Mouse (Mus musculus): ENCODE data around the gene Ace.

The Ace gene

DNA sequence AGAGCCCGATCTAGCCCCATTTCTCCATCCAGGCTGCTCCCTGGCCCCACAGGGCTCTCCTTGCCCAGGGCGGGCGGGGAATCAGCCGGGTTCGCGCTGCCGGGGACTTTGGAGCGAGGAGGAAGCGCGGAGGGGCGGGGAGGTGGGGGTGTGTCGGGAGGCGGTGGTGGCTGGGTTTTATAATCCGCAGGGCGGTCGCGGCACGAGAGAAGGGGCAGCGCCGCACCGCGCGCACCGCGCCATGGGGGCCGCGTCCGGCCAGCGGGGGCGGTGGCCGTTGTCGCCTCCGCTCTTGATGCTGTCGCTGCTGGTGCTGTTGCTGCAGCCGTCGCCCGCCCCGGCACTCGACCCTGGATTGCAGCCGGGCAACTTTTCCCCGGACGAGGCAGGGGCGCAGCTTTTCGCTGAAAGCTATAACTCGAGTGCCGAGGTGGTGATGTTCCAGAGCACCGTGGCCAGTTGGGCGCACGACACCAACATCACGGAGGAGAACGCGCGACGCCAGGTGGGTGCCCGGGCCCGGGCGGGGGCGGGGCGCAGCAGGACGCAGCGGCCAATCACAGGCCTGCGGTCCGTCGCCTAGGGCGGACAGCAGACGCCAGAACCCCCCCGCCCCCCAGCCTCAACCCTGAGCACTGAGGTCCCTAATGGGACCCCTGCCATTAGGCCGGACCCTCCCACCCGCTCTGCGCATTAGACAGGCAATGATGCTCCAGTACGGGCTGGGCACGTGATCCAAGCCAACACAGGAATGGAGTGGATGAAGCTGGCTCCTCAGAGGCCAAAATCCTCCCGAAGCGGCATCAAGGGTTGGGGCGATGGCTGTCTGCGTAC, at the start of gene Ace:
TSS of gene Ace (plus strand) at position 205 of the 834 bp plus-strand sequence.
- peak; percentile 55 for DNase-seq (ENCODE audit: low spot score)

DNA sequence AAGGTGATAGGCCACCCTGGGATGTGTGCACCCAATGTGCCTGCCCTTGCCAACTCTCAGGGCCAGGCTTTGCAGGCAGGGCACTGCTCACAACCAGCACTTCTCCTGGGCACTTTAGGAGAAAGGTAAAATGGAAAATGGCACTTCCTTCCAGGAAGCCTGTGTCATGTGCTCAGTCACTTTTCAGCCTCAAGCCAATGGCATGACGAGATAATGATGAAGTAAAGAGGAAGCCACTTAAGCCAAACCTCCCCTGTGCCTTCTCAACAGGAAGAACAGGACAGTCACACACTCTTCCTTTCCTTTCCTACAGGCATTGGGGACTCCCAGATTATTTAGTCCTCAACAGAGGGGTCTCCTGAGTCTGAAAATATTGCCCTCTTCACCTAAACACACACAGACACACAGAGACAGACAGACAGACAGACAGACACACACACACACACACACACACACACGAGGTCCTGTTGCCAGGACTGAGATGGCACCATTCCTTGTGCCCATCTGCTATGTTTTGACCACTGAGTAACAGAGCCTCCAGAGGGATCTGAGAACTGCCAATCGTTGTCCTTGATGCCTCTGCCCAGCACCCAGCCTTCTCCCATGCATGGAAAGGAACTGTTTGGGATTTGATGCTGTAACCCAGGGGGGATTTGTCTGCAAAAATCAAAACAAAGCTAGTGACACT, 47.5 kb upstream of the Ace start:
- no peak for DNase-seq (ENCODE audit: low spot score)

GRCm38 (mm10) chr11:105920836-105921235, 46.9 kb upstream of the Ace start:
- no peak for DNase-seq (ENCODE audit: low spot score)

DNA sequence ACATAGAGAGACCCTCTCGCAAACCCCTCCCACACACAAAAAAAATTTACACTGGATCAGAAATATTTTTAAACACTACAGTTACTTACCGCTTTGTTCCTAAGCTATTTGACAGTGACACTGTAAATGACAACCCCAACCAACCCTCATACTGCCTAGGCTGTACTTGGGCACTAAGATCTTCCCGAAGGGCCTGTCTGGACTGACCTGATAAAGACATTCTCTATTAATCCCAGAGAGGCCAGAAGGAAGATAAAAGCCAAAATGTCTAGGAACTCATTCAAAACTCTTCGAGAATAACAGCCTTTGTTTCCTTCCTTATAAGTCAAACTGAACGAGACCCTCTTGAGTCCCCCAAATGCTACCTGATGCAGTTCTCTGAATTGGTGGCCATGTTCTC, 46.5 kb upstream of the Ace start:
- DNase-seq (ENCODE audit: low spot score), result no peak

DNA sequence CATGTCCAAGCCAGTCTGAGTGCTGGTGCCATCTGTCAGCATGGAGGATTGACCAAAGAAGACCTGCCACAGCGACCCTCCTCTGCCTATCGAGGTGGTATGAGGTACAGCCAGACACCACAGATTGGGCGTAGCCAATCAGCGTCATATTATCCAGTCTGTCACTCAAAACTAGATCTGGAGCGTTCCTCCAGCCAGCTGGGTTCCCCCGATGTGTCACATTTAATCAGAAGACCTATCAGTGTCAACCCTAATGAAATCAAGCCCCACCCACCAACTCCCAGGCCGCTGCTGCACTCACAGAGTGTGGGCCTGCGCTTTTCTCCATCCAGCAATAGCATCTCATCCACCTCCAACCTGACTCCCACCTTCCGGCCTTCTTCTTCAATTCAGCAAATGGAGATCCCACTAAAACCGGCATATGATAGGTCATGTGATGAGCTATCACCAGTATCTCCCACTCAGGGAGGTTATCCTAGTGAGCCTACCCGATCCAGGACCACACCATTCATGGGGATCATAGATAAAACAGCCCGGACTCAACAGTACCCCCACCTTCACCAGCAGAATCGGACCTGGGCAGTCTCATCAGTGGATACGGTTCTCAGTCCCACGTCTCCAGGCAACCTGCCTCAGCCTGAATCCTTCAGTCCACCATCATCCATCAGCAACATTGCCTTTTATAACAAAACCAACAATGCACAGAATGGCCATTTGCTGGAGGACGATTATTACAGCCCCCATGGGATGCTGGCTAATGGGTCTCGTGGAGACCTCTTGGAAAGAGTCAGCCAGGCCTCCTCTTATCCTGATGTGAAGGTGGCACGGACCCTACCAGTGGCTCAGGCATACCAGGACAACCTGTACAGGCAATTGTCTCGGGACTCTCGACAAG, 44.7 kb upstream of the Ace start:
- no peak for DNase-seq (ENCODE audit: low spot score)

GRCm38 (mm10) chr11:105927065-105928030, 40.4 kb upstream of the Ace start:
- peak; percentile 89 for DNase-seq (ENCODE audit: low spot score)

GRCm38 (mm10) chr11:105928171-105928570, 39.6 kb upstream of the Ace start:
- no peak for DNase-seq (ENCODE audit: low spot score)

DNA sequence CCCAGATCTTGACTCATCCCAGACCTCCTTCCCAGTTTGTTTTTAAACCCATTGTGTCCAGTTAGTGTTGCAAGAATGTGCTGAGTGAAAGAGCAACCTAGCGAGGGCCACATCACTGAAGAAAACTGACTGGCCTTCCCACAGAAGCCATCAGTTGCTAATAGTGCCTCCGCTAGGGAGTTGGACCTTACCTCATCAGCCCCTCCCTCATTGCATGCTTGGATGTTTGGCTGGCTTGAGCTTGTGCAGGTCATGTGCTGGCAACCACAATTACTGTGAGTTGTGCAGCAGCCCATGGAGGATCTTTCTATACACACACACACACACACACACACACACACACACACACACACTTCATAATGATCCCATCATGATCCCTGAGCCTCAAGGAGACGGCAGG, 36.4 kb upstream of the Ace start:
- DNase-seq (ENCODE audit: low spot score), result no peak

DNA sequence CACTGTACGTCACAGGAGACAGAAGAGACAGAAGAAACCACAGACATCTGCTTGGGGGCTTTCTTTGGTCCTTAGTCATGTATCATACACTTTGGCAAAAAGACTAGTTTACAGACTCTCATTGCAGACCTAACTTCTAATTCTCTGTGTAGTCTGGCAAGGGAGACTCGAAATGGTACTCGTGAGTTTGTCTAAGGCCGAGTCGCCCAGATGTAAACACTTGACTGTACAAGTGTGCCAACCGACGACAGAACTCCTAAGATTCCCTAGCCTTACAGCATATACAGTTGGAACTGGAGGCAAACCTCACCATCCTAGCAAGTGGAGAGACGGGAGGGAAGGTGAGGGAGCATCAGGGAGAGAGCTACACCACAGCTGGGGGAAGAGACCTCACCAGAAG, 34.0 kb upstream of the Ace start:
- no peak for DNase-seq (ENCODE audit: low spot score)

DNA sequence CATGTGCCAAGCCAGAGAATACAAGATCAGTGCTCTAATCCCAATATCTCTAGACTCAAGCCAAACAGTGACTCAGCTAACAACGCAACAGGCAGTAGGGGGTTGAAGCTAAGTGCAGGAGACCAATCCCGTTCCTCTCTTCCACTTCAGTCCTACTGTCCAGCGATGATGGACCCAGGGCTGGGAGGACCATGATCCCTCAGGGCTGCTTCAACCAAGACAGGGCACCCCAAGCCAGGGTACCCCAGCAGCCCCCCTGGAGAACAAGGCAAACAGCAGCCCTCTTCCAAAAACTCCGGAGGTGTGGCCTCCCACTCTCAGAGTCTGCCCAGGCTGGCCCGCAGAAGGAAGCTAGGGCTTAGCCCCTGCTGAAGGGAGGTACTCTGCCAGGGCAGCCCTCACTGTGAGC, 33.4 kb upstream of the Ace start:
- DNase-seq (ENCODE audit: low spot score), result no peak

GRCm38 (mm10) chr11:105934816-105935215, 32.9 kb upstream of the Ace start:
- peak; percentile 55 for DNase-seq (ENCODE audit: low spot score)

- DNase-seq (ENCODE audit: low spot score), result no peak
Measured at GRCm38 (mm10) chr11:105935496-105935895, 32.2 kb upstream of the Ace start.

GRCm38 (mm10) chr11:105936200-105936599, 31.5 kb upstream of the Ace start:
- no peak for DNase-seq (ENCODE audit: low spot score)

DNA sequence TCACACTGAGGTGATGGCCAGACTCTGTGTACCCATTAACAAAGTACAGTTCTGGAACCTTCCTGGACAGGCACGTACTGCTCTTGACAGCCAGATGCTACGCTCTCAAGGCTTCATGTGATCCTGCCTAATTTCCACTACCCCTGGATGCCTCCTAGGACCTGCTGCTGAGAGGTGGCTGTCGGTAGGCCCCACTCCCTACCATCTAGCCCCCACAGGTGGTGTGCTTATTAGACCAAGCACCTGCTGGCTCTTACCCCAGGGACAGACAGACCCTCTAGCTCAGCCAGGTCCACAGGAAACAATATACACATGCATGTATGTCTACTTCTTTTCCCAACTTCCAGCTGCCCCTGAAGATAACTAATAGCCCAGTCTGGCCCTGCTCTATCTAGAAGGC, 30.8 kb upstream of the Ace start:
- DNase-seq (ENCODE audit: low spot score), result no peak

DNA sequence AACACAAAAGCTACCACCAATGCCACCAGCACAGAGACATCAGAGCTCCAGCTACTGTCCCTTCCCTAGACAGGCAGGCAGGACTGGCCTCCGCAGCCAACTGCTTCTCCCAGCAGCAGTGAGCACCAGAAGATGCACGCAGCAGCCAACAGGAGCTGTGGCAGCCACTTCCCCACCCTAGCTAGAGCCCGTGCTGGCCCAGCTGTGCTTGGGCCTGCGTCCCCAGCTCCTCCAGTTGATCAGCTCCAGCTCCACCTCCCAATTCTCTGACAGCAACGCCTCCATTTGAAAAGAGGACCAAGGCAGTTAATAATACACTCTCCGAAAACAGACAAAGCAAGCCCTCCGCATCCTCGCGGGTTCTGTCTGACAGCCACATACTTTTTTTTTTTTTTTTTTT, 29.0 kb upstream of the Ace start:
- DNase-seq (ENCODE audit: low spot score), result no peak

DNA sequence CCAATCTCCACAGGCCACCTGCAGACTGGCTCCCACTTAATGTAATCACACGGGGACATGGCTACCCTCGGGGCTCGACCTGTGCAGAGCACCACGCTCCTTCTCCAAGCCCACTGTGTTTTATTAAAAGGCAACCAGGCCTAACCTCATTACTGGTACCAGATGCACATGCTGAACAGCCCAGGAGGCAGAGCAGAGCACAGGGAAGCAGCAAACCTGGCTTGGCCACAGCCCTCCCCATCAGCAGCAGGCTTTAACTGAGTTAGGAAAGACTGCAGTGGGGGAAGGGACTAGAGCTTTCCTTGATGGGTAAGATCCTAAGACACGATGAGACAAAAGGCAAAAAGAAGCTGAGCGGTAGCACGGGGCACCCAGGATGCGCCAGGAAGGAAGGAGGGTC, 25.8 kb upstream of the Ace start:
- DNase-seq (ENCODE audit: low spot score), result no peak

GRCm38 (mm10) chr11:105943133-105944102, 24.3 kb upstream of the Ace start:
- peak; percentile 34 for DNase-seq (ENCODE audit: low spot score)

DNA sequence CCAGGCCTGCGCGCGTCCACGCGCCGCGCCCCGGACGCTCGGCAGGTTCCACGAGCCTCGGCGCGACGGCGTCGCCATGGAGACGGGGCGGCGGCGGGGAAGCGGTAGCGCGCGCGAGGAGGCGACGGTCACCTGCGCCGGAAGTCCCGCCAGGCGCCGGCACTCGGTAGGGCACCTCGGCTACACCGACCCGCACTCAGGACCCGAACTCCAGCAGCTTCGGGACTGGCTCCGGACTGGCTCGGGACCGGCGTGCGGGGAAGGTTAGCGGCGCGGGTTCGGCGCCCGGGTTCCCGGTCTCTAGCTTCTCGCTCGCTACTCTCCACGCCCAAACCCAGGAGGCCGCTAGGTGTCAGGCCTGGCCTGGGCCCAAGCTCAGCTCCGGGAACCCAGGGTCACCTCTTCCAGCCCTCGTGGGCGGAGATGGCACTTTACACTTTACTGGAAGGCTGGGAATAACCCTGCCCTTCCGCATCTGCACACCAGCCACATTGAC, 23.6 kb upstream of the Ace start:
- DNase-seq (ENCODE audit: low spot score), result peak; percentile 76

- DNase-seq (ENCODE audit: low spot score), result no peak
Measured at GRCm38 (mm10) chr11:105944770-105945672, 22.7 kb upstream of the Ace start.
